Mouse (Mus musculus): ENCODE measurements around the gene Tbc1d22a.

DNA sequence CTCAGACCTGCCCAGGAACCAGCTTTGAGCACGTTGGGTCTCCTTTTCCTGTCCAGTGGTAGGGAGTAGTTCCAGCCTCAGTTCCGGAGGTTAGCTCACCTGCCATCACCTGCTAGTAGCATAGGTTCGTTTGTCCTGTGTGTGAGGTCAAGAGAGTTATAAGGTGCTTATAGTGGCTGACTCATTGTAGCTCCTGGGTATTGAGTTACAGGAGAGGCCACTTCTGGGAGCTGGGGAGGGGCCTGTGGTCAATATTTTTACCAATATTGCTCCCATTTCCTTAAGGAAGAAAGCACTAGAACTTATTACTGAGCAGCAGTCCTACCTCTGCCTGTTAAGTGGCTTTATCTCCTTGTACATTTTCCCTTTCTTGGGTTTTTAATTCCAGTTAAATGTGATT, 161.0 kb downstream of the Tbc1d22a start:
- TF ChIP-seq CTCF (IDR thresholded peaks at IDR 0.05; ENCODE audit: insufficient read depth, low read depth, low read length) (no peak), POLR2A (IDR thresholded peaks at IDR 0.05; ENCODE audit: insufficient read depth, low read depth, low read length) (no peak)

Data from olfactory bulb, adult 2 months (tissue).